Mouse (Mus musculus): ENCODE measurements around the gene Ms4a4d.
"Not testable (repeated sequence)": the region's sequence is repeated elsewhere in the genome, so short reads cannot be mapped to it uniquely, and the experiment has no call there.

GRCm38 (mm10) chr19:11517373-11517772, 19.2 kb upstream of the Ms4a4d start:
- not testable (repeated sequence) for TF ChIP-seq CTCF, EP300 (IDR thresholded peaks at IDR 0.05)
